Mouse (Mus musculus) intestine, postnatal 0 days (tissue): ENCODE measurements around the gene Ppib. TPM values are rescaled to one million over a fixed set of nuclear protein-coding genes. Genes with fewer than 3 reads are reported as not detected.

ENCODE experiments used
- ATAC-seq: fragments of 200-750 bp; cut with Nextera tagmentation; 2 replicates; pipeline ENCODE4 v1.8.0; 2017; ENCODE audit warnings: mild to moderate bottlenecking, moderate TSS enrichment, moderate library complexity
- H3K27ac ChIP-seq: fragments of 300-500 bp; sonication (generic); 2 replicates; pipeline ENCODE4 v1.5.1; 2014; ENCODE audit warnings: mild to moderate bottlenecking, low read depth, low read length, moderate library complexity
- H3K27me3 ChIP-seq: fragments of 300-500 bp; sonication (generic); replicated peaks from 2 replicates; pipeline ENCODE4 v1.6.1; 2014; ENCODE audit warnings: low read length, mixed read lengths; ENCODE audit not compliant: control insufficient read depth, insufficient read depth
- H3K36me3 ChIP-seq: fragments of 300-500 bp; sonication (generic); 2 replicates; pipeline ENCODE4 v1.6.1; 2014; ENCODE audit warnings: mild to moderate bottlenecking, moderate library complexity; ENCODE audit not compliant: control insufficient read depth, insufficient read depth
- H3K4me1 ChIP-seq: fragments of 300-500 bp; sonication (generic); replicated peaks from 2 replicates; pipeline ENCODE4 v1.6.1; 2014; ENCODE audit warnings: antibody characterized with exemption, low read length, mixed read lengths; ENCODE audit not compliant: control insufficient read depth, insufficient read depth
- H3K4me2 ChIP-seq: fragments of 300-500 bp; sonication (generic); replicated peaks from 2 replicates; pipeline ENCODE4 v1.6.1; 2014; ENCODE audit warnings: low read depth, mild to moderate bottlenecking, moderate library complexity
- H3K4me3 ChIP-seq: fragments of 300-500 bp; sonication (generic); 2 replicates; pipeline ENCODE4 v1.5.1; 2014; ENCODE audit warnings: low read depth, low read length
- H3K9ac ChIP-seq: fragments of 300-500 bp; sonication (generic); 2 replicates; pipeline ENCODE4 v1.6.1; 2014; ENCODE audit warnings: mild to moderate bottlenecking, low read depth, low read length
- H3K9me3 ChIP-seq: fragments of 300-500 bp; sonication (generic); 2 replicates; pipeline ENCODE4 v1.6.1; 2016; ENCODE audit warnings: mixed run types; ENCODE audit not compliant: control insufficient read depth
- CTCF ChIP-seq: sonication (generic); IDR thresholded peaks from 2 replicates; pipeline ENCODE4 v1.5.1; 2016; ENCODE audit warnings: low read depth, mild to moderate bottlenecking, control low read depth, antibody characterized with exemption, moderate library complexity
- WGBS: fragments of 180-500 bp; shearing (Covaris S2); extraction: QIAGEN DNeasy Blood & Tissue Kit; methylation state at CpG from one replicate; pipeline ENCODE4 v1.1.7; 2014; 5-methylcytosine and 5-hydroxymethylcytosine counted together
- polyA plus RNA-seq: library from polyadenylated mRNA; unstranded; fragments of >200 nt; fragmentation: Nextera tagmentation; extraction: Ambion mirVana; gene quantifications from 2 replicates; pipeline ENCODE4 v1.2.1, GENCODE M21; 2015

The Ppib gene
- polyA plus RNA-seq, 1 experiment from 2014 or later: 508 TPM

DNA sequence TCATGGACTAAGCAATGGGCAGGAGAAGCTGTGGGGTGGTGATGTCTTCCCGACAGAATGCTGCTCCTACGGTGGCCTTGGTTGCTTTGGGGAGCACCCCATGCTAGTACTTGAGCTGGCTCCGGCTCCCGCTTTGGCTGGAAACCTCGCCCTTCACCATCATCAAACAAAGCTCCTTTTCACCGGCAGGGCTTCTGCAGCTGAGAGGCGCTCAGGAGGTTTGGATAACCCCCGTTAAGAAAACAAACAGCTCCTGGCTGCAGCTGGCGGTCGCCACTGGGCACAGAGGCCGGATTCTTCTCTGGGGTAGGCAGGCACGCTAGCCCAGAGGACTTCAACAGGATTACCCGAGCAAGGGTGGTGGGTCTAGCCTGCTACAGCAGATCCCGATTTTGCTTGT lies 18.5 kb downstream of the Ppib start:
- no peak overlapping the region for H3K4me3 ChIP-seq
- no peak for TF ChIP-seq CTCF

DNA sequence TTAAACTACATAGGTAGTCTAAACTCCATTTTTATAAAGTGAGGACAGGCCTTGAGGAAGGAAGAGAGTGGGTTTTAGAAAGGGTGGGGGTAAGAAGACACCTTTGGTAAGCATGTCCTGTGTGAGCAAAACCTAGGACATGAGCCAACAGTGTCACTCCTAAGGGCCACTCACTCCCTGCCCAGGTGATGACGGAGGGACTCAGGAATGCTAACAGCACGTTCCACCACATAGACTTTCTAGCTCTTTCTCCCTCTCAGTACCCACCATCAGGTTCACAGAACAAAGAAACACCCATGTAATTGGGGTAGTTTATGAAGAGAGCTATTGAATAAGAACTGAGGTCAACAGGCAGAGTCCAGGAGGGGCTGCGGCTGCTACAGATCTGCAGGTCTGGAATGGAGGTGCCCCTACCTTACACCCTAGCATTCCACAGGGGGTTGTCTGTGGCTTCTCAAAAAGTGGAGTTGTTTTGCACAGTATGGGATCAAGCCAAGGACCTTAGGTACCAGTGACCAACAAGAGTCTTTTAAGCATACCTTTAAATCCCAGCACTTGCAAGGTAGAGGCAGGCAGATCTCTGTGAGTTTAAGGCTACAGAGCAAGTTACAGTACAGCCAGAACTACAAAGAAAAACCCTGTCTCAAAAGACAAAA lies 20.9 kb downstream of the Ppib start:
- Histone ChIP-seq H3K9me3 (no peaks in the 10 kb centered on the region), H3K4me2 (no peak overlapping the region), H3K4me1 (0 out of 2 replicates have a peak, but pooled peaks cover 2% of the 10 kb centered on the region), H3K9ac (no peak overlapping the region), H3K4me3 (no peak overlapping the region), H3K27ac (no peak overlapping the region), H3K36me3 (no peaks in the 10 kb centered on the region), H3K27me3 (no peaks in the 10 kb centered on the region)
- 60% methylated on average over 3 of the region's 3 CpGs for WGBS
- ATAC-seq: no peak
- TF ChIP-seq CTCF: no peak

More for the DNA sequence above, 18.5 kb downstream of the Ppib start:
- H3K9ac ChIP-seq: no peak overlapping the region
- no peaks in the 10 kb centered on the region for H3K9me3 ChIP-seq
- 0 out of 2 replicates have a peak, but pooled peaks cover 2% of the 10 kb centered on the region for H3K4me1 ChIP-seq
- H3K27me3 ChIP-seq: no peaks in the 10 kb centered on the region
- no peaks in the 10 kb centered on the region for H3K36me3 ChIP-seq
- WGBS: 11% methylated on average over 14 of the region's 14 CpGs
- H3K27ac ChIP-seq: no peak overlapping the region
- ATAC-seq: no peak
- H3K4me2 ChIP-seq: peak overlapping the region; percentile 37

DNA sequence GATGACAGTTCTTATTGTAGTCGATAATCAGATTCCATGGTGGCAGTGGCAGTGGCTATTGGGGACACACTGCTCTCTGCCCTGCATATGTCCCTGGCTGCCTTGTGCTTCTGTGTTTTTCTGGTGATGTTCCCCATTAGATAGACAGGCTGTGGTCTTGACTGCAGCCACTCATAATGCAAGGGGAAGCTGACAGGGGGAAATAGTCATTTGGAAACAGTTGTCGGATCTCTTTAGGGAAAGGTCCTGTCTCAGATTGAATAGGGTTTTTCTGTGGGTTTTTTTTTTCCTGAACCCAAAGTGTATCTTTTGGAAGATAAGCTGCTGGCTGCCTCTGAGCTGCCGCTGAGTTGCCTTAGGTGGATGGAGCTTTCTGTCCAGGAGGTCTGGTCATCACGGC lies 22.0 kb downstream of the Ppib start:
- Histone ChIP-seq H3K4me2 (no peak overlapping the region), H3K4me3 (no peak overlapping the region), H3K9me3 (no peaks in the 10 kb centered on the region), H3K27me3 (no peaks in the 10 kb centered on the region), H3K9ac (no peak overlapping the region), H3K4me1 (0 out of 2 replicates have a peak, but pooled peaks cover 2% of the 10 kb centered on the region), H3K36me3 (peaks cover 6% of the 10 kb centered on the region), H3K27ac (no peak overlapping the region)
- 55% methylated on average over 4 of the region's 4 CpGs for WGBS
- no peak for ATAC-seq
- TF ChIP-seq CTCF: no peak

DNA sequence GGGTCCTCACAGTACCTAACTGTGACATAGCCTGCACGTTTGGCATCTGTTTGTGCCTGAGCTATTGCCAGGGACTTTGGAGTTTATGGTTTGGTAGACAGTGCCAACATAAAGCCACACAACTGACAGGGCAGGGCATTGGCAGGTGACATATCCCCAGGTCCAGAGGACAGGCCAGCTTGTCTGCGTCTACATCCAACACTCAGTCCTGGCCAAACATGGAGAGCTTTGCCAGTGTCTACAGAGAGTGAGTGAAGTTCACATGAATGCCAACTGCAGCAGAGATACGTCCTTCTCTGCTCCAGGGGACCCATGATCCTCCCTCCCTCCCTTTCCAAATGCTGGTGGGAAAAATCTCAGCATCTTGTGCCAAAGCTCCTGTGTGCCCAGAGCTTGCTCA lies 24.1 kb downstream of the Ppib start:
- no peak overlapping the region for H3K27ac ChIP-seq
- H3K36me3 ChIP-seq: peaks cover 28% of the 10 kb centered on the region
- 94% methylated on average over 3 of the region's 3 CpGs for WGBS
- ATAC-seq: no peak
- no peaks in the 10 kb centered on the region for H3K9me3 ChIP-seq
- H3K4me1 ChIP-seq: 0 out of 2 replicates have a peak, but pooled peaks cover 2% of the 10 kb centered on the region
- no peak for TF ChIP-seq CTCF
- H3K4me3 ChIP-seq: no peak overlapping the region
- H3K4me2 ChIP-seq: no peak overlapping the region
- H3K9ac ChIP-seq: no peak overlapping the region
- H3K27me3 ChIP-seq: no peaks in the 10 kb centered on the region

DNA sequence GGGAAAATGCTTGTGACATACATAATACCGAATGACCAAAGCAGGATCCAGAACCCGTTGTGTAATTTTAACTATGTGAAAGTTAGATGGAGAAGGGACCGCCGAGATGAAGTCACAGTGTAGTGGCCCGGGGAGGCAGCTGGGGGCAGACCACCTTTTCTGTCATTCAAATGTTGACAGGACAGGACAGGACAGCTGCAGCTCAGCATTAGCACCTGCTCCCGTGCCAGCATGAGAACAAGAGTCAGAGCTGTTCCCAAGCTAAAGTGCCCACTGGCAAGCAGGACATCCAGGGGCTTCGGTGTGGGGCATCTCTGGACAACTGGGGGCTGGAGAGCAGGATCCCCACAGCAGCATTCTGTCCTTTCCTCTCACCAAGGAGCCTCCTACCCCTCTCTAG lies 27.0 kb downstream of the Ppib start:
- no peak overlapping the region for H3K9ac ChIP-seq
- peaks cover 50% of the 10 kb centered on the region for H3K36me3 ChIP-seq
- no peak overlapping the region for H3K27ac ChIP-seq
- H3K4me3 ChIP-seq: no peak overlapping the region
- no peak overlapping the region for H3K4me2 ChIP-seq
- ATAC-seq: no peak
- TF ChIP-seq CTCF: no peak
- WGBS: 96% methylated on average over 7 of the region's 7 CpGs
- 0 out of 2 replicates have a peak, but pooled peaks cover 3% of the 10 kb centered on the region for H3K4me1 ChIP-seq
- no peaks in the 10 kb centered on the region for H3K9me3 ChIP-seq
- H3K27me3 ChIP-seq: no peaks in the 10 kb centered on the region

DNA sequence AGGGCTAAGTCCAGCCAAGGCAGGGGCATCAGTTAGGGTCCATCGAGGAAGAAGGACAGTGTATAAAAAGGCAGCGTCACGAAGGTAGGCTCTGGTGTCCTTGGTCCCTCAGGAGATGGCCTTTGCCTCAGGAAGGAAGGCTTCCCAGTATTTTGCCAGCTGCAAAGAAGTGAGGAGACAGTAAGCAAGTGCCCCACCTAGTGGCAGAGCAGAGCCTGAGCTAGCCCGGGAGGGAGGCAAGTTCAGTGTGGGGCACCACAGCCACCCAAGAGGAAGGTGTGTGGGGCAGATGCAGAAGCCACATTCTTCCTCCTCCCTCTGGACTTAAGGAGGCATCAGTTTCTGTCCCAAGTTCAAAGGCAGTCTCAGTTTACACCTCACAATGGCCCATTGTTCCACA lies 28.4 kb downstream of the Ppib start:
- H3K27me3 ChIP-seq: no peaks in the 10 kb centered on the region
- 0 out of 2 replicates have a peak, but pooled peaks have one; percentile 9 for ATAC-seq
- no peaks in the 10 kb centered on the region for H3K9me3 ChIP-seq
- WGBS: 32% methylated on average over 4 of the region's 4 CpGs
- 0 out of 2 replicates have a peak, but pooled peaks cover 6% of the 10 kb centered on the region for H3K4me1 ChIP-seq
- H3K4me3 ChIP-seq: no peak overlapping the region
- H3K4me2 ChIP-seq: no peak overlapping the region
- TF ChIP-seq CTCF: peak; percentile 89
- no peak overlapping the region; the same call in 1 of the 2 replicates for H3K27ac ChIP-seq
- H3K9ac ChIP-seq: no peak overlapping the region
- peaks cover 61% of the 10 kb centered on the region for H3K36me3 ChIP-seq
